Mouse (Mus musculus): ENCODE measurements around the gene Atad2b. TPM values are rescaled to one million over a fixed set of nuclear protein-coding genes. Genes with fewer than 3 reads are reported as not detected.
"Not testable (repeated sequence)": the region's sequence is repeated elsewhere in the genome, so short reads cannot be mapped to it uniquely, and the experiment has no call there.

The Atad2b gene
- polyA plus RNA-seq, 1 experiment from 2014 or later, result 11.2 TPM

- H3K9ac ChIP-seq (replicated peaks; ENCODE audit: low read depth, low read length), result peak within 1 kb of the TSS; percentile 90
- under 1% methylated on average over 119 of the region's 125 CpGs for WGBS
- peak within 1 kb of the TSS; percentile 76 for H3K4me2 ChIP-seq (ENCODE audit: low read length)
- no peaks in the 10 kb centered on the region for H3K9me3 ChIP-seq (ENCODE audit: control insufficient read depth, low read length)
- H3K36me3 ChIP-seq (ENCODE audit: control insufficient read depth, insufficient read depth), result no peaks in the 10 kb centered on the region
- peaks cover 7% of the 10 kb centered on the region for H3K4me1 ChIP-seq (replicated peaks; ENCODE audit: control insufficient read depth, insufficient read depth, low read length)
- H3K4me3 ChIP-seq (replicated peaks; ENCODE audit: low read length), result peak within 1 kb of the TSS; percentile 83
- H3K27ac ChIP-seq (ENCODE audit: low read length), result peak within 1 kb of the TSS; percentile 84
- no peaks in the 10 kb centered on the region for H3K27me3 ChIP-seq (replicated peaks; ENCODE audit: control insufficient read depth, insufficient read depth, low read length)
- ATAC-seq, result peak; percentile 94
Observed at GRCm38 (mm10) chr12:4906951-4907906, 9.9 kb upstream of the Atad2b start, which contains the start of gene Ubxn2a. Gene Ubxn2a, minus strand, starts transcription at chr12:4907705.

GRCm38 (mm10) chr12:4908391-4908790 is 8.8 kb upstream of the Atad2b start:
- H3K27ac ChIP-seq (ENCODE audit: low read length), result no peak overlapping the region
- ATAC-seq, result no peak
- H3K4me2 ChIP-seq (ENCODE audit: low read length), result no peak overlapping the region
- H3K27me3 ChIP-seq (replicated peaks; ENCODE audit: control insufficient read depth, insufficient read depth, low read length), result no peaks in the 10 kb centered on the region
- 90% methylated on average over 7 of the region's 7 CpGs for WGBS
- peaks cover 7% of the 10 kb centered on the region for H3K4me1 ChIP-seq (replicated peaks; ENCODE audit: control insufficient read depth, insufficient read depth, low read length)
- H3K36me3 ChIP-seq (ENCODE audit: control insufficient read depth, insufficient read depth), result no peaks in the 10 kb centered on the region
- no peak overlapping the region for H3K9ac ChIP-seq (replicated peaks; ENCODE audit: low read depth, low read length)
- no peaks in the 10 kb centered on the region for H3K9me3 ChIP-seq (ENCODE audit: control insufficient read depth, low read length)
- H3K4me3 ChIP-seq (replicated peaks; ENCODE audit: low read length), result no peak overlapping the region

- not testable (repeated sequence) for H3K27ac ChIP-seq (ENCODE audit: low read length); H3K4me2 ChIP-seq (ENCODE audit: low read length); H3K4me1 ChIP-seq (replicated peaks; ENCODE audit: control insufficient read depth, insufficient read depth, low read length); ATAC-seq; H3K9ac ChIP-seq (replicated peaks; ENCODE audit: low read depth, low read length); H3K4me3 ChIP-seq (replicated peaks; ENCODE audit: low read length); H3K36me3 ChIP-seq (ENCODE audit: control insufficient read depth, insufficient read depth); H3K9me3 ChIP-seq (ENCODE audit: control insufficient read depth, low read length); H3K27me3 ChIP-seq (replicated peaks; ENCODE audit: control insufficient read depth, insufficient read depth, low read length)
- WGBS, result 100% methylated on average over 1 of the region's 1 CpGs
Observed at GRCm38 (mm10) chr12:4910496-4910895, 6.7 kb upstream of the Atad2b start.

GRCm38 (mm10) chr12:4911716-4912115 is 5.4 kb upstream of the Atad2b start:
- Histone ChIP-seq H3K4me1 (replicated peaks; ENCODE audit: control insufficient read depth, insufficient read depth, low read length) (peaks cover 3% of the 10 kb centered on the region; the same call in 1 of the 2 replicates), H3K27ac (ENCODE audit: low read length) (no peak overlapping the region), H3K9ac (replicated peaks; ENCODE audit: low read depth, low read length) (no peak overlapping the region), H3K9me3 (ENCODE audit: control insufficient read depth, low read length) (no peaks in the 10 kb centered on the region), H3K4me2 (ENCODE audit: low read length) (no peak overlapping the region), H3K36me3 (ENCODE audit: control insufficient read depth, insufficient read depth) (no peaks in the 10 kb centered on the region), H3K4me3 (replicated peaks; ENCODE audit: low read length) (no peak overlapping the region), H3K27me3 (replicated peaks; ENCODE audit: control insufficient read depth, insufficient read depth, low read length) (no peaks in the 10 kb centered on the region)
- 81% methylated on average over 4 of the region's 4 CpGs for WGBS
- ATAC-seq, result no peak

- Histone ChIP-seq H3K4me2 (ENCODE audit: low read length) (no peak overlapping the region), H3K27me3 (replicated peaks; ENCODE audit: control insufficient read depth, insufficient read depth, low read length) (no peaks in the 10 kb centered on the region), H3K9ac (replicated peaks; ENCODE audit: low read depth, low read length) (no peak overlapping the region), H3K27ac (ENCODE audit: low read length) (no peak overlapping the region), H3K4me1 (replicated peaks; ENCODE audit: control insufficient read depth, insufficient read depth, low read length) (peaks cover 6% of the 10 kb centered on the region), H3K36me3 (ENCODE audit: control insufficient read depth, insufficient read depth) (no peaks in the 10 kb centered on the region), H3K9me3 (ENCODE audit: control insufficient read depth, low read length) (no peaks in the 10 kb centered on the region), H3K4me3 (replicated peaks; ENCODE audit: low read length) (no peak overlapping the region)
- 55% methylated on average over 3 of the region's 3 CpGs for WGBS
- no peak for ATAC-seq
Observed at GRCm38 (mm10) chr12:4914441-4914840, 2.7 kb upstream of the Atad2b start.

GRCm38 (mm10) chr12:4914944-4915343 is 2.2 kb upstream of the Atad2b start:
- ATAC-seq, result no peak
- no peaks in the 10 kb centered on the region for H3K9me3 ChIP-seq (ENCODE audit: control insufficient read depth, low read length)
- WGBS, result 85% methylated on average over 3 of the region's 3 CpGs
- no peaks in the 10 kb centered on the region for H3K36me3 ChIP-seq (ENCODE audit: control insufficient read depth, insufficient read depth)
- H3K4me1 ChIP-seq (replicated peaks; ENCODE audit: control insufficient read depth, insufficient read depth, low read length), result peaks cover 11% of the 10 kb centered on the region
- H3K9ac ChIP-seq (replicated peaks; ENCODE audit: low read depth, low read length), result no peak overlapping the region
- no peak overlapping the region for H3K4me3 ChIP-seq (replicated peaks; ENCODE audit: low read length)
- H3K4me2 ChIP-seq (ENCODE audit: low read length), result no peak overlapping the region
- no peaks in the 10 kb centered on the region for H3K27me3 ChIP-seq (replicated peaks; ENCODE audit: control insufficient read depth, insufficient read depth, low read length)
- no peak overlapping the region for H3K27ac ChIP-seq (ENCODE audit: low read length)

GRCm38 (mm10) chr12:4917805-4918591 is 845 bp downstream of the Atad2b start:
- Histone ChIP-seq H3K36me3 (ENCODE audit: control insufficient read depth, insufficient read depth) (no peaks in the 10 kb centered on the region), H3K4me3 (replicated peaks; ENCODE audit: low read length) (peak overlapping the region; percentile 97), H3K9me3 (ENCODE audit: control insufficient read depth, low read length) (no peaks in the 10 kb centered on the region), H3K27me3 (replicated peaks; ENCODE audit: control insufficient read depth, insufficient read depth, low read length) (no peaks in the 10 kb centered on the region), H3K4me2 (ENCODE audit: low read length) (peak overlapping the region; percentile 85), H3K9ac (replicated peaks; ENCODE audit: low read depth, low read length) (peak overlapping the region; percentile 90), H3K27ac (ENCODE audit: low read length) (peak overlapping the region; percentile 98), H3K4me1 (replicated peaks; ENCODE audit: control insufficient read depth, insufficient read depth, low read length) (peaks cover 11% of the 10 kb centered on the region)
- peak; percentile 52 for ATAC-seq
- under 1% methylated on average over 33 of the region's 48 CpGs for WGBS

- no peak overlapping the region for H3K27ac ChIP-seq (ENCODE audit: low read length)
- H3K36me3 ChIP-seq (ENCODE audit: control insufficient read depth, insufficient read depth), result no peaks in the 10 kb centered on the region
- H3K4me1 ChIP-seq (replicated peaks; ENCODE audit: control insufficient read depth, insufficient read depth, low read length), result no peaks in the 10 kb centered on the region
- WGBS, result 86% methylated on average over 2 of the region's 2 CpGs
- H3K27me3 ChIP-seq (replicated peaks; ENCODE audit: control insufficient read depth, insufficient read depth, low read length), result no peaks in the 10 kb centered on the region
- no peak for ATAC-seq
- H3K9ac ChIP-seq (replicated peaks; ENCODE audit: low read depth, low read length), result no peak overlapping the region
- no peak overlapping the region for H3K4me3 ChIP-seq (replicated peaks; ENCODE audit: low read length)
- H3K4me2 ChIP-seq (ENCODE audit: low read length), result no peak overlapping the region
- H3K9me3 ChIP-seq (ENCODE audit: control insufficient read depth, low read length), result no peaks in the 10 kb centered on the region
Observed at GRCm38 (mm10) chr12:4928197-4928596, 11.0 kb downstream of the Atad2b start.

GRCm38 (mm10) chr12:4930820-4931548 is 13.8 kb downstream of the Atad2b start:
- Histone ChIP-seq H3K9ac (replicated peaks; ENCODE audit: low read depth, low read length) (no peak overlapping the region), H3K9me3 (ENCODE audit: control insufficient read depth, low read length) (no peaks in the 10 kb centered on the region), H3K27ac (ENCODE audit: low read length) (no peak overlapping the region), H3K4me3 (replicated peaks; ENCODE audit: low read length) (no peak overlapping the region), H3K36me3 (ENCODE audit: control insufficient read depth, insufficient read depth) (no peaks in the 10 kb centered on the region), H3K4me2 (ENCODE audit: low read length) (no peak overlapping the region), H3K27me3 (replicated peaks; ENCODE audit: control insufficient read depth, insufficient read depth, low read length) (no peaks in the 10 kb centered on the region), H3K4me1 (replicated peaks; ENCODE audit: control insufficient read depth, insufficient read depth, low read length) (no peaks in the 10 kb centered on the region)
- 91% methylated on average over 3 of the region's 3 CpGs for WGBS
- no peak for ATAC-seq

Data from forebrain, embryonic 16.5 days (tissue).